Mouse (Mus musculus): ENCODE measurements at regions not wholly inside any gene's neighbourhood (a gene's known extent, or its start where the extent isn't known, plus 50 kb on each side); places are given as distances from the start of the nearest gene placed in this dataset.

- Histone ChIP-seq H3K9me3 (ENCODE audit: control insufficient read depth, low read length) (no peaks in the 10 kb centered on the region), H3K9ac (ENCODE audit: low read length) (no peak overlapping the region), H3K27ac (ENCODE audit: low read depth, low read length) (no peak overlapping the region), H3K4me2 (no peak overlapping the region), H3K27me3 (ENCODE audit: control insufficient read depth, insufficient read depth, low read length) (no peaks in the 10 kb centered on the region), H3K4me1 (ENCODE audit: control insufficient read depth, insufficient read depth, low read length) (no peaks in the 10 kb centered on the region), H3K4me3 (ENCODE audit: low read depth, low read length) (no peak overlapping the region), H3K36me3 (ENCODE audit: control insufficient read depth, insufficient read depth, low read length) (no peaks in the 10 kb centered on the region)
- ATAC-seq (ENCODE audit: low FRiP score) (no peak), DNase-seq (ENCODE audit: low spot score, missing footprints) (no peak)
- WGBS = 85% methylated on average over 1 of the region's 1 CpGs
Observed at GRCm38 (mm10) chr1:120667776-120668175, 65.6 kb downstream of the En1 start.

DNA sequence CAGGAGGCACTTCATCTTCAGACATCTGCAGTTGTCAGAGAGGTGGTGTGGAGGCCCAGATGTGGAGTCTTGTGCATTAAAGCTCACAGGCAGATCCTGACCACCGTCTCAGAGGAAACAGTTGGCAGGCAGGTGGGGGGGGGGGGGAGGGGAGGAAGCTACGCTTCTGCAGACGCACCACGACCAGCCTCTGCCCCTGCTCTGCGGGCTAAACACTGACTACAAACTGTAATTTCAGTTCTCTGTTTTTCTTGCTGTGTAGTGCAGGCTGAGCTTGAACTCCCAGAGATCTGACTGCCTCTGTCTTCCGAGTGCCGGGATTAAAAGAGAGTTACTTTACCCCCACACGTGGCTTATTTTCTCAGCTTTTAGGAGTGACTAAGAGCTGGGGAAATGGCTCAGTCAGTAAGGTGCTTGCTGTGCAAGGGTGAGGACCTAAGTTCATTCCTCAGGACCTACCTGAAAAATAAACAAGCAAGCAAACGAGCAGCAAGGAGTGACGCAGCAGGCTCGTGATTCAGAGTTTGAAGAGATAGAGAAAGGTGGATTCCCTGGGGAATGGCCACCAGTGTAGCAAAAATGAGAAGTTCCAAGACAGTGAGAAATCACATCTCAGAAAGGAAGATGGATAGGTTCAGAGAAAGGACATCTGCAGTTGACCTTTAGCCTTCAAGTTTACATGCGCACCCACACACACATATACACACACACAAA lies 81.5 kb downstream of the En1 start:
- Histone ChIP-seq H3K9ac (ENCODE audit: low read length) (no peak overlapping the region), H3K36me3 (ENCODE audit: control insufficient read depth, insufficient read depth, low read length) (no peaks in the 10 kb centered on the region), H3K9me3 (ENCODE audit: control insufficient read depth, low read length) (no peaks in the 10 kb centered on the region), H3K27me3 (ENCODE audit: control insufficient read depth, insufficient read depth, low read length) (no peaks in the 10 kb centered on the region), H3K27ac (ENCODE audit: low read depth, low read length) (no peak overlapping the region), H3K4me1 (ENCODE audit: control insufficient read depth, insufficient read depth, low read length) (no peaks in the 10 kb centered on the region), H3K4me3 (ENCODE audit: low read depth, low read length) (no peak overlapping the region), H3K4me2 (no peak overlapping the region)
- no peak for ATAC-seq (ENCODE audit: low FRiP score)
- 77% methylated on average over 11 of the region's 12 CpGs for WGBS
- no peak for DNase-seq (ENCODE audit: low spot score, missing footprints)

- peak; percentile 87 for DNase-seq (ENCODE audit: low spot score, missing footprints)
- Histone ChIP-seq H3K27me3 (ENCODE audit: control insufficient read depth, insufficient read depth, low read length) (no peaks in the 10 kb centered on the region), H3K27ac (ENCODE audit: low read depth, low read length) (no peak overlapping the region), H3K4me2 (no peak overlapping the region), H3K9me3 (ENCODE audit: control insufficient read depth, low read length) (no peaks in the 10 kb centered on the region), H3K9ac (ENCODE audit: low read length) (no peak overlapping the region), H3K4me1 (ENCODE audit: control insufficient read depth, insufficient read depth, low read length) (no peaks in the 10 kb centered on the region), H3K36me3 (ENCODE audit: control insufficient read depth, insufficient read depth, low read length) (no peaks in the 10 kb centered on the region), H3K4me3 (ENCODE audit: low read depth, low read length) (no peak overlapping the region)
- 37% methylated on average over 6 of the region's 6 CpGs for WGBS
- peak; percentile 81 for ATAC-seq (ENCODE audit: low FRiP score)
Observed at GRCm38 (mm10) chr1:120685650-120686244, 83.5 kb downstream of the En1 start.

DNA sequence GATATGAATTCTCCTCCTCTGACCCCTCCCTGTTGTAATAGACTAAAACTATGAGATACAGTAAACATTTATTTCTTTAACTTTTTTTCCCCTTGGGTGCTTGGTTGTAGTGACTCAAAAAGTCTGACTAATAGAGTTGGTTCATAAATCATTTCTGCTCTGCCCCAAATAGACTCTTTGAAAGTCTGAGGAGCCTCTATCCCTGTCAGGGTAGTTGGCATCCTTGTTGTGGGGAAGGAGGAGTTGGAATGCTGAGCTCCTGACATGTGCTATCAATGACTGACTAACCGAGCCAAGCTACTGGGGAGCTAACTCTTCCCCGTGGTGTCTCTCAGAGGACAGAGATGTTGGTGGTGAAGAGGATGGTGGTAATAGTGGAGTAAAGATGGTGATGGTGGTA lies 89.4 kb downstream of the En1 start:
- 95% methylated on average over 2 of the region's 2 CpGs for WGBS
- Histone ChIP-seq H3K27me3 (ENCODE audit: control insufficient read depth, insufficient read depth, low read length) (no peaks in the 10 kb centered on the region), H3K36me3 (ENCODE audit: control insufficient read depth, insufficient read depth, low read length) (no peaks in the 10 kb centered on the region), H3K4me2 (no peak overlapping the region), H3K27ac (ENCODE audit: low read depth, low read length) (no peak overlapping the region), H3K9me3 (ENCODE audit: control insufficient read depth, low read length) (no peaks in the 10 kb centered on the region), H3K9ac (ENCODE audit: low read length) (no peak overlapping the region), H3K4me1 (ENCODE audit: control insufficient read depth, insufficient read depth, low read length) (no peaks in the 10 kb centered on the region), H3K4me3 (ENCODE audit: low read depth, low read length) (no peak overlapping the region)
- DNase-seq (ENCODE audit: low spot score, missing footprints) (no peak), ATAC-seq (ENCODE audit: low FRiP score) (no peak)

DNA sequence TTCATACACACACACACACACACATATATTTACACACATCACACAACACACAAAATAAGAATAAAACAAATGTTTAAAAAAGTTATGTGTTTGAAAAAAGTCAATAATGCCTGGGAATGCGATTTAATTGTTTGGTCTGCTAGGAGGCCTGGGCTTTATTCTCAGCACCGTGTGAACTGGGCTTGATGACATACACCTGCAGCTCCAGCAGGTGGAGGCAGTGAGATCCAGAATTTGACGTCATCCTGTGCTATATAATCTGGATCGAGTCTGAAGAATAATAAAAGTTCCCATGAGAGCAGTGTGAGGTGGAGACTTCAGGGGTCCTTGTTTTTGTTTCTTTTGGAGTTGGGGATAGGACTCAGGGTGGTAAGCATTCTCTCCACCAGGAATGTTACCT lies 96.0 kb downstream of the En1 start:
- 79% methylated on average over 4 of the region's 4 CpGs for WGBS
- no peak overlapping the region for H3K9ac ChIP-seq (ENCODE audit: low read length)
- H3K4me3 ChIP-seq (ENCODE audit: low read depth, low read length) = no peak overlapping the region
- DNase-seq (ENCODE audit: low spot score, missing footprints) (peak; percentile 79), ATAC-seq (ENCODE audit: low FRiP score) (no peak)
- H3K4me2 ChIP-seq = no peak overlapping the region
- H3K27me3 ChIP-seq (ENCODE audit: control insufficient read depth, insufficient read depth, low read length) = no peaks in the 10 kb centered on the region
- H3K27ac ChIP-seq (ENCODE audit: low read depth, low read length) = no peak overlapping the region
- no peaks in the 10 kb centered on the region for H3K36me3 ChIP-seq (ENCODE audit: control insufficient read depth, insufficient read depth, low read length)
- no peaks in the 10 kb centered on the region for H3K4me1 ChIP-seq (ENCODE audit: control insufficient read depth, insufficient read depth, low read length)
- H3K9me3 ChIP-seq (ENCODE audit: control insufficient read depth, low read length) = no peaks in the 10 kb centered on the region

GRCm38 (mm10) chr1:120704201-120704600 lies 102.0 kb downstream of the En1 start:
- H3K9me3 ChIP-seq (ENCODE audit: control insufficient read depth, low read length) = no peaks in the 10 kb centered on the region
- no peak overlapping the region for H3K27ac ChIP-seq (ENCODE audit: low read depth, low read length)
- H3K36me3 ChIP-seq (ENCODE audit: control insufficient read depth, insufficient read depth, low read length) = no peaks in the 10 kb centered on the region
- ATAC-seq (ENCODE audit: low FRiP score) = no peak
- WGBS = 73% methylated on average over 5 of the region's 5 CpGs
- no peak overlapping the region for H3K4me3 ChIP-seq (ENCODE audit: low read depth, low read length)
- H3K4me1 ChIP-seq (ENCODE audit: control insufficient read depth, insufficient read depth, low read length) = no peaks in the 10 kb centered on the region
- no peaks in the 10 kb centered on the region for H3K27me3 ChIP-seq (ENCODE audit: control insufficient read depth, insufficient read depth, low read length)
- no peak overlapping the region for H3K9ac ChIP-seq (ENCODE audit: low read length)
- peak; percentile 21 for DNase-seq (ENCODE audit: low spot score, missing footprints)
- H3K4me2 ChIP-seq = no peak overlapping the region

- DNase-seq (ENCODE audit: low spot score, missing footprints) (peak; percentile 35), ATAC-seq (ENCODE audit: low FRiP score) (no peak)
- H3K9ac ChIP-seq (ENCODE audit: low read length) = no peak overlapping the region
- H3K9me3 ChIP-seq (ENCODE audit: control insufficient read depth, low read length) = no peaks in the 10 kb centered on the region
- 84% methylated on average over 1 of the region's 1 CpGs for WGBS
- no peak overlapping the region for H3K4me3 ChIP-seq (ENCODE audit: low read depth, low read length)
- no peaks in the 10 kb centered on the region for H3K27me3 ChIP-seq (ENCODE audit: control insufficient read depth, insufficient read depth, low read length)
- no peak overlapping the region for H3K4me2 ChIP-seq
- H3K4me1 ChIP-seq (ENCODE audit: control insufficient read depth, insufficient read depth, low read length) = no peaks in the 10 kb centered on the region
- no peak overlapping the region for H3K27ac ChIP-seq (ENCODE audit: low read depth, low read length)
- H3K36me3 ChIP-seq (ENCODE audit: control insufficient read depth, insufficient read depth, low read length) = no peaks in the 10 kb centered on the region
Observed at GRCm38 (mm10) chr1:120706011-120706410, 103.8 kb downstream of the En1 start.

DNA sequence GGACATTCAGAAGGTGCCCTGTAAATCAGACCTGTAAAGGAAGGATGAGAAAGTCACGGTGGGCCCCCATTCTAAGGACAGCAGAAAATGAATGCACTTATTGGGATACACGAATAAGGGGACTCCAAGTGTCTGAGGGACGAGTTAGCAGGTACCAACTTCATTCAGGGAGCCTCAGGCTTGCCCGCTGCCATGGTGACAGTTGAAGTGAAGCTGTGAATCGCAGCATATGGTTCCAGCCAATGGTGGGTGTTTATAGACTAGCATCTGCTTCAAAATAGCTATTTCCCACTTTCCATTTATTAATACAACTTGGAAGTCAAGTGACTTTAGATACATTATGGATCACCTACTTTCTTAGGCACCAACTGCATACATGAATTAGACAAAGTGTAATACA lies 106.3 kb downstream of the En1 start:
- H3K4me2 ChIP-seq = no peak overlapping the region
- DNase-seq (ENCODE audit: low spot score, missing footprints) = peak; percentile 17
- H3K9ac ChIP-seq (ENCODE audit: low read length) = no peak overlapping the region
- no peaks in the 10 kb centered on the region for H3K4me1 ChIP-seq (ENCODE audit: control insufficient read depth, insufficient read depth, low read length)
- 79% methylated on average over 5 of the region's 5 CpGs for WGBS
- H3K36me3 ChIP-seq (ENCODE audit: control insufficient read depth, insufficient read depth, low read length) = no peaks in the 10 kb centered on the region
- no peak for ATAC-seq (ENCODE audit: low FRiP score)
- H3K4me3 ChIP-seq (ENCODE audit: low read depth, low read length) = no peak overlapping the region
- no peaks in the 10 kb centered on the region for H3K27me3 ChIP-seq (ENCODE audit: control insufficient read depth, insufficient read depth, low read length)
- no peaks in the 10 kb centered on the region for H3K9me3 ChIP-seq (ENCODE audit: control insufficient read depth, low read length)
- H3K27ac ChIP-seq (ENCODE audit: low read depth, low read length) = no peak overlapping the region

DNA sequence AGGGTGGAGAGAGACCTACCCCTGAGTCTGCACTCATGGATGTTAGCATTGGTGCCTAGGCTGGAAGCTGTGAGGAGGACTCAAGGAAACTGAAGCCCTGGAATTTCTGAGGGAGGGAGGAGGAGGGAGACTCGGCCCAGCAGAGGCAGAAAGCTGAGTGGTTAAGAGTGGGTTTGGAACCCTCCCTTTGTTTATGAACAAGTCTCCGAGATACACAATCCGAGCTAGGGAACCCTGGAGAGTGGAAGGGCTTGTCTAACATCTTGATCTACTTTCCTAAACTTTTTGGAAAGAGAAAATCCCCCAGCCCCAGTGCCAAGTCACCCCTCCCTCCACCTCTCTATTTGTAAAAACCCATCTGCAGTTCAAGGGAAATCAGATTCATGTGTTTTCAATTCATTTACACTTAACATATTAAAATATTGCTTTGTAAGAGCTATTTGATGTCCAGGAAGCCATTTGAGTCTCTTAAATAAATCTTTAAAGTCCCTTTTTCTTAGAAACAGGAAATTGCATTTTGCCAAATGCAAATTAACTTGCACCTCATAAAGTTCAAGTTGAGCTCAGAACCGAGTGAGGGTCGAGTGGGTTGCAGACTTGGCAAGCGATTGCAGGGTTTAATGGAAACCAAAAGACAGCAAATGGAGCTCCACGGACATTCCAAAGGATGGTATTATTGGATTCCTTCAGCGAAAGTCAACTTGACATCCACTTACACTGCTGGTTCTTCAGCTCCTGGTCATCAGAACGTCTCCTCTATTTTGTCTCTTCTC lies 113.1 kb downstream of the En1 start:
- Histone ChIP-seq H3K9ac (ENCODE audit: low read length) (no peak overlapping the region), H3K27ac (ENCODE audit: low read depth, low read length) (no peak overlapping the region), H3K36me3 (ENCODE audit: control insufficient read depth, insufficient read depth, low read length) (no peaks in the 10 kb centered on the region), H3K4me1 (ENCODE audit: control insufficient read depth, insufficient read depth, low read length) (no peaks in the 10 kb centered on the region), H3K4me3 (ENCODE audit: low read depth, low read length) (no peak overlapping the region), H3K4me2 (no peak overlapping the region), H3K27me3 (ENCODE audit: control insufficient read depth, insufficient read depth, low read length) (no peaks in the 10 kb centered on the region), H3K9me3 (ENCODE audit: control insufficient read depth, low read length) (no peaks in the 10 kb centered on the region)
- 81% methylated on average over 9 of the region's 9 CpGs for WGBS
- DNase-seq (ENCODE audit: low spot score, missing footprints) (peak; percentile 45), ATAC-seq (ENCODE audit: low FRiP score) (no peak)
